Mouse (Mus musculus): ENCODE measurements around the gene Mymx. TPM values are rescaled to one million over a fixed set of nuclear protein-coding genes. Genes with fewer than 3 reads are reported as not detected.

The Mymx gene
- polyA plus RNA-seq, 1 experiment from 2014 or later, result 0.92 TPM

DNA sequence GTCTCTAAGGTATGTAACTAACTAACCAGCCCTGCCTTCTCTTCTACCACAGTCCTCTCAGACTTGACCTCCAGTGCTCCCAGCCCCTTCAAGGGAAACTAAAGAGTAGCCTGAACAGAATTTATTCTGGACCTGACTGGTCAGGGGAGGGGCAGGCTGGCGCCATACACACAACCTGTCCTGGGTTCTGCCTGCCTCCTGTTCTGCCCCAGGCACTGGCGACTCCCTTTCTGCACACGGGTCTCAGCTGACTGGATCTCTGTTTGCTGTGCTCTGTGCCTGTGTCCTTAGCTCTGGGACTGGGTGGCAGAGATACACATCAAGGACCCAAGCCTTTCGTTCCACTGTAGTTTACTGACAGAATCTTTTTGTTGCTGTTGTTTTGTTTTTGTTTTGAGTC is 22.3 kb downstream of the Mymx start:
- H3K27ac ChIP-seq (ENCODE audit: poor library complexity, severe bottlenecking), result no peak overlapping the region
- WGBS, result 83% methylated on average over 4 of the region's 4 CpGs

DNA sequence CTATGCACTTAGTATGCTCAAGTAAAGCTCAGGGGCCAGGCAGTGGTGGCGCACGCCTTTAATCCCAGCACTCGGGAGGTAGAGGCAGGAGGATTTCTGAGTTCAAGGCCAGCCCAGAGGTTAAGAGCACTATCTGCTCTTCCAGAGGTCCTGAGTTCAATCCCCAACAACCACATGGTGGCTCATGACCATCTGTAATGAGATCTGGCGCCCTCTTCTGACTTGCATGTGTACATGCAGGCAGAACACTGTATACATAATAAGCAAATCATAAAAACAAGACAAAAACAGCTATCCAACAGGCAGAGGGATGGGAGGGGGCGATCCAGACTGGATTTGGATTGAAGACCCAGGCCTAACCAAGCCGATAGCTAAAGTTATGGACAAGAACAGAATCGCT is 23.1 kb downstream of the Mymx start:
- Histone ChIP-seq H3K36me3 (no peaks in the 10 kb centered on the region), H3K4me1 (replicated peaks) (peaks cover 42% of the 10 kb centered on the region), H3K9me3 (replicated peaks) (no peaks in the 10 kb centered on the region), H3K4me3 (no peak overlapping the region), H3K27me3 (replicated peaks) (no peaks in the 10 kb centered on the region), H3K27ac (ENCODE audit: poor library complexity, severe bottlenecking) (peak overlapping the region; percentile 81), H3K4me2 (no peak overlapping the region), H3K9ac (0 out of 2 replicates have a peak overlapping the region, but pooled peaks have one; percentile 5)
- ATAC-seq (ENCODE audit: insufficient number of reproducible peaks, low FRiP score), result no peak
- 77% methylated on average over 7 of the region's 7 CpGs for WGBS

More for the DNA sequence above, 22.3 kb downstream of the Mymx start:
- ATAC-seq (ENCODE audit: insufficient number of reproducible peaks, low FRiP score), result no peak
- peaks cover 44% of the 10 kb centered on the region for H3K4me1 ChIP-seq (replicated peaks)
- H3K4me3 ChIP-seq, result no peak overlapping the region
- H3K9me3 ChIP-seq (replicated peaks), result no peaks in the 10 kb centered on the region
- H3K27me3 ChIP-seq (replicated peaks), result no peaks in the 10 kb centered on the region
- H3K4me2 ChIP-seq, result no peak overlapping the region
- H3K9ac ChIP-seq, result no peak overlapping the region
- H3K36me3 ChIP-seq, result no peaks in the 10 kb centered on the region

DNA sequence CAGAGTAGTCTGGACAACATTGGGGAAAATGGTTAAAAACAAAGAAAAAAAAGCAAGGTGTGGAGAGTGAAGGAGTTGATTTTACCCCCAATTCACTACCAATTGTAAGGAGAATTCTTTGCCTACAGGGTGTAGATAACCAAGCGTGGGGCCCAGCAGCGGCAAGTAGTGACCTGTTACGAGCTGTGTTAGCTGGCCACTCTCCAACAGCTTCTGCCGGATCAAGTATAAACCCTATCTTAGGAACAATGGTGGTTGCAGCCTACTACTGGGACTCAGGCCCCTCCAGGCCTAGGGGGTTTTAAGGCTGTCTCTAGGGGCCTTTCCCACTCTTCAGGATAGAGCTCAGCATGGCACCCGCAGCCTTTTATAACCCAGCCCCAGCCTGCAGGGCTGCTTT is 23.7 kb downstream of the Mymx start:
- Histone ChIP-seq H3K27ac (ENCODE audit: poor library complexity, severe bottlenecking) (peak overlapping the region; percentile 81), H3K27me3 (replicated peaks) (no peaks in the 10 kb centered on the region), H3K9ac (0 out of 2 replicates have a peak overlapping the region, but pooled peaks have one; percentile 5), H3K4me1 (replicated peaks) (peaks cover 40% of the 10 kb centered on the region), H3K4me2 (no peak overlapping the region), H3K36me3 (no peaks in the 10 kb centered on the region), H3K9me3 (replicated peaks) (no peaks in the 10 kb centered on the region), H3K4me3 (no peak overlapping the region)
- 26% methylated on average over 5 of the region's 5 CpGs for WGBS
- no peak for ATAC-seq (ENCODE audit: insufficient number of reproducible peaks, low FRiP score)

DNA sequence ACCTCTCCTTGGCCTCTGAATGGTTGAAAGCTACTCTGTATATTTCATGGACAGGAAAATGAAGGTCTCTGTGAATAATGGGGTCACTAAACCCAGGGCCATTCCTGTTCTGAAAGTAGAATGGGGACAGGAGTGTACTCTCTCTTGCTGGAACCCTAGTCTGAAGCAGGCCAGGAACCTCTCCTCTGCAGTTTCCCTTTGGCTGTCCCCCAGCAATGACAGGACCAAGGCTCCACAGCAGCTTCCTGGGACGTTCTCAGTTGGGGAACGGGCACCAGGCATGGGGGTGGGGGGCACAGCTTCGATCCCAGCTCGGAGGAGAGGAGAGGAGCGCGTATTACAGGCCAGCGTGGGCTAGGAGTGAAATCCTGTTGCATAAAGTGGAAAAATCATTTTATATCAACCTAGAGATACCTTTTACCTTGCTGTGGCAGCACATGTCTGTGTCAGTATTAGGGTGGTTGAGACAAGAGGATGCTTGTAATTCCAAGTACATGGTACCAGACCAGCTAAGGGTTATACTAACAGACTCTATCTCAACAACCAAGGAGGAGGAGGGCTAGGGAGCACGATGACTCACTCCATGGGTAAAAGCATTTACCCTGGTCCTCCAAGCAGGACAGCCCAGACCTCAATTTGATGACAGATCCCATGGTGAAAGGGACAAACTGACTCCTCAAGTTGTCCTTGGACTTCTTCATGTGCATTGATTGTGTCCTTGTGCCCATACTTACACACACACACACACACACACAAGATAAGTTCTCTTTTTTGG is 26.6 kb downstream of the Mymx start:
- Histone ChIP-seq H3K4me2 (peak overlapping the region; percentile 75; the same call in 1 of the 2 replicates), H3K4me3 (no peak overlapping the region), H3K4me1 (replicated peaks) (peaks cover 40% of the 10 kb centered on the region), H3K9me3 (replicated peaks) (no peaks in the 10 kb centered on the region), H3K9ac (peak overlapping the region; percentile 100), H3K27me3 (replicated peaks) (no peaks in the 10 kb centered on the region), H3K36me3 (peaks cover 15% of the 10 kb centered on the region), H3K27ac (ENCODE audit: poor library complexity, severe bottlenecking) (peak overlapping the region; percentile 98)
- 80% methylated on average over 8 of the region's 8 CpGs for WGBS
- ATAC-seq (ENCODE audit: insufficient number of reproducible peaks, low FRiP score), result no peak

DNA sequence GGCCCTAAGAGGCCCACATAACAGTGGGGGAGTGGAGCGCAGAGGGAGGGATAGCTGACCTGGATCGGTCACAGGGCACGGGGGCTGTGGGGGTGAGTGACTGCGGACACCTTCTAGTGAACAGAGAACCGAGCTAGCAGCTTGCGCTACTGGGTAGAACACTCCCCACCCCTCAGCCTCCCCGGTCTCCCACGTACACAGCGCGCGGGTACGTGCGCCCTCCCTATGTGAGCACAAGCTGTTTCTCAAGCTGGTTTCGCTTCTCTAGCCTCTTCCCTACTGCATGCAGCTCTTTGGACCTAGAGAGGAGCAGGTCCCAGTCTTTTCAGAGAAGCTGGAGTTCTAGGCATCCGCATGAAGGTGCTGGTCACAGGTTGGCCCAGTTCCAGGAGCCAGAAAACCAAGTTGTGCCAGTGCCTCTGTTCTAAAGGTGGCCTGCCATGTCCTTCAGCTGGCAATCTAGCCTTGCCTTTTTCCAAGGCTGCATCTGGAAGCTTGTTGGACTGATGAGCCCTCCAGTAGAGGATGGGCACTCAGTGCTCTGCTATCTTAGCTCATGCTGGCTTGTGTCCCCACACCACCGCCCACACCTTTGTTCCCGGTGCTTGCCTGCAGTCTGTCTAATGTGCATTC is 27.7 kb downstream of the Mymx start:
- H3K4me3 ChIP-seq, result peak overlapping the region; percentile 97
- WGBS, result 2% methylated on average over 17 of the region's 17 CpGs
- H3K9me3 ChIP-seq (replicated peaks), result no peaks in the 10 kb centered on the region
- peak overlapping the region; percentile 98 for H3K27ac ChIP-seq (ENCODE audit: poor library complexity, severe bottlenecking)
- no peaks in the 10 kb centered on the region for H3K27me3 ChIP-seq (replicated peaks)
- ATAC-seq (ENCODE audit: insufficient number of reproducible peaks, low FRiP score), result peak; percentile 30
- H3K9ac ChIP-seq, result peak overlapping the region; percentile 100
- peak overlapping the region; percentile 75 for H3K4me2 ChIP-seq
- H3K36me3 ChIP-seq, result peaks cover 25% of the 10 kb centered on the region
- peaks cover 49% of the 10 kb centered on the region for H3K4me1 ChIP-seq (replicated peaks)

DNA sequence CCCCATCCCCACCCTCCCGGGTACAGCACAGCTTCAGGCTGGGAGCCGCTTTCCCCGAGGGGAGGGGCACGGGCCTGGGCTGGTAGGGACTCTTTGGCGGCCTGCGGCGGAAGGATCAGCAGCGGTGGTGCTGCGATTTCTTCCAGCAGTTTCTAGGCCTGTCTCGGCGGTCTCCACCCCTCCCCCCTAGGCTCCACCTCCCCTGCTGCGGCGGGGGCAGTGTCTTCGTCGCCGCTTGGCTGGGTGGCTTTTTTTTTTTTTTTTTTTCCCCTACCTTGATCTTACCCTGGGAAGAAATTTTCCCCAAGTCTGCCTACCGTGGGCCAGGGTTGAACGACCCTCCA is 28.1 kb downstream of the Mymx start:
- peak; percentile 79 for ATAC-seq (ENCODE audit: insufficient number of reproducible peaks, low FRiP score)

DNA sequence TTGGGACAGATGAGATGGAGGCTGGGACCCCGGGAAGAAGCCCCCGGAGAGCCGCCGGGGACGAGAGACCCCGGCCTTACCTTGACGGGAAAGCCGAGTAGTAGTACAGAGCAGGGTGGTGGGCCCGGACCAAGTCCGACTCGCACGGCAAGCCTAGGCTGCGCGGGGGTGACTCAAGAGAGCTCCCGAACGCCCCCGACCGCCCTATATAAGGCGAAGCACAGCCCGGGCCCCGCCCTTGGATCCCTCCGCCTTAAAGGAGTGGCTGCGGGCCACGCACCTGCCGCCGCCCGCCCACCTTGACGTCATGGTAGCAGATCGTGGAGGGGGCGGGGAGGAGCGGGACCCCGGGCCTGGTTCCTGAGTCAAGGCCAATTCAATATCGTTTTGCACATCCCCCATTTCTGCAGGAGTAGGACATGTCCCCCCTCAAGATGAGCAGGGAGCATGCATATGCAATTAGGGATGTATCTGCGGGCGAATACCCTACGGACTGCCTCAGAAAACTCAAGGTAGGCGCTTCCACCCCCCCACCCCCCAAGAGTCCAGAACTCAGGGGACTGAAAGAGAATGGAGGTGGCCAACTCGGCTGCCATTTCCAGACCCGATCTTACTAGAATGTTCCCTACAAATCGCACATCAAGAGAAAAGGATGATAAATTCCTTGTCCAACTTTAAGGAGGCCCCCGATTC is 28.7 kb downstream of the Mymx start, which contains the start of gene Hsp90ab1:
Gene Hsp90ab1, minus strand, starts transcription at position 185 of the 693 bp plus-strand sequence.
- Histone ChIP-seq H3K27me3 (replicated peaks) (no peaks in the 10 kb centered on the region), H3K36me3 (peaks cover 36% of the 10 kb centered on the region), H3K9me3 (replicated peaks) (no peaks in the 10 kb centered on the region), H3K27ac (ENCODE audit: poor library complexity, severe bottlenecking) (peak within 1 kb of the TSS; percentile 98), H3K4me1 (replicated peaks) (peaks cover 51% of the 10 kb centered on the region), H3K9ac (peak within 1 kb of the TSS; percentile 100), H3K4me3 (peak within 1 kb of the TSS; percentile 97), H3K4me2 (peak within 1 kb of the TSS; percentile 75)
- WGBS, result under 1% methylated on average over 41 of the region's 41 CpGs
- ATAC-seq (ENCODE audit: insufficient number of reproducible peaks, low FRiP score), result peak; percentile 89

More for the DNA sequence above, 28.1 kb downstream of the Mymx start:
- Histone ChIP-seq H3K9ac (peak overlapping the region; percentile 100), H3K27me3 (replicated peaks) (no peaks in the 10 kb centered on the region), H3K27ac (ENCODE audit: poor library complexity, severe bottlenecking) (peak overlapping the region; percentile 98), H3K36me3 (peaks cover 30% of the 10 kb centered on the region), H3K9me3 (replicated peaks) (no peaks in the 10 kb centered on the region), H3K4me3 (peak overlapping the region; percentile 97), H3K4me2 (peak overlapping the region; percentile 75), H3K4me1 (replicated peaks) (peaks cover 52% of the 10 kb centered on the region)
- 0% methylated on average over 18 of the region's 18 CpGs for WGBS

DNA sequence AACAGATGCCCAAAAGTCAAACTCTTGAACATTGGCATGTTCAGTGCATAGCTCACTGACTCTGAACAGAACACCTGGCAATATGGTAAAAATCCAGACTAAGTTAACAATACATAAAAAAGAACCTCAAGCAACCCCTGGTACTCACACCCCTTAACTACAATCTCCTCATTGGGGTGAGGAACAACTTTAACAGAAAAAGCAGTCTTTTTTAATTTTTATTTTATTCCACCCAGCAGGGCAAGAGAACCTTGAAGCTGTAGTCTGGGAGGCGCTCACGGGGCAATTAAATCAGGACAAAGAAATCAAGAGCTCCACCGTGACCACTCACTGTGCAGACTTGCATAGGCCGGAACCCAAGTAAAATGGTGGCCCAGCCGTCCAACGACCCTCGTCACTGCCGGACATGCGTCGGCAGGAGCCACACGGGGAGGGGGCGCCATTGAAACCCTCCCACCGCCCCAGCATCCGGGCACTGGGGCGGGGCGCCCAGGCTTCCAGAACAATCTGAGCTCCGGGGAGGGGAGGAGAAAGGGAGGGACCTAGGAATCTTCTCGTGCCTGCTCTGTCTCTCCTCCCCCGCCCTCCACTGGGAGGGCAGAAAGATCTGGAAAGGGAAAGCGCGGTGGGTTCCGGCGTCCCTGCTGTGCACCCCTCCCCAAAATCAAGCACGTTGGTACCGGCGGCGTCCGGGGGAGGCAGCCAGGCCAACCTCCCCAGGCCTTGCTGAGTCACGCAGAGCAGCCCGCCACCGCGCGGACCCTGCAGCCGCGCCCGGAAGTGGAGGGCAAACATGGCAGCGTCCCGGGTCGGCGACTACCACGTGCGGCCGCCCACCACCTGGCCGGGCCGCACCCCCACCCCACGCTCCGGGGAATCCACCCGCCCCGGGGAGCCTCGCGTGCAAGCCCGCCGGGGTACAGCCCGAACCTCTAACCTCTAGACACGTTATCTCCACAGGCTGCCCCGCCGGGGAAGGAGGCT is 29.5 kb downstream of the Mymx start:
- peak overlapping the region; percentile 97 for H3K4me3 ChIP-seq
- peak overlapping the region; percentile 98 for H3K27ac ChIP-seq (ENCODE audit: poor library complexity, severe bottlenecking)
- H3K9me3 ChIP-seq (replicated peaks), result no peaks in the 10 kb centered on the region
- WGBS, result under 1% methylated on average over 57 of the region's 57 CpGs
- H3K4me2 ChIP-seq, result peak overlapping the region; percentile 75
- ATAC-seq (ENCODE audit: insufficient number of reproducible peaks, low FRiP score), result peak; percentile 76
- H3K9ac ChIP-seq, result peak overlapping the region; percentile 100
- peaks cover 44% of the 10 kb centered on the region for H3K36me3 ChIP-seq
- H3K27me3 ChIP-seq (replicated peaks), result no peaks in the 10 kb centered on the region
- H3K4me1 ChIP-seq (replicated peaks), result peaks cover 54% of the 10 kb centered on the region

DNA sequence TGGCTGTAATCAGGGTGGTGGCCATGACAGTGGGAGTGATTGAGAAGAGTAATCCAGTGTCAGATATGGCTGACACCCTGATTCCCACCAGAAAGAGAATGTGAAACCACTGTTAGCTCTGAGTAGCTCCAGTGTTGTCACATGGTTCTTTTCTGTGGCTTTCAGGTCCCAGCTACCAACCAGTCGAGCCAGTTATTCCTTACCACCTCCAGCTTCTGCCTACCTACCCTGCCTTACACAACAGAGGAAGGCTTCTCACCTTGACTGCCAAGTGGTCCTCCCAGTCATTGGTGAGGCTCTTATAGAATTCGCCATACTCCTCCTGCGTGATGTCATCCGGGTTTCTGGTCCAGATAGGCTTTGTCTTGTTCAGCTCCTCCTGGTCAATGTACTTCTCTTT is 31.9 kb downstream of the Mymx start:
- WGBS, result 87% methylated on average over 4 of the region's 4 CpGs
- Histone ChIP-seq H3K27ac (ENCODE audit: poor library complexity, severe bottlenecking) (no peak overlapping the region), H3K4me3 (no peak overlapping the region), H3K4me2 (no peak overlapping the region), H3K36me3 (peaks cover 64% of the 10 kb centered on the region), H3K27me3 (replicated peaks) (no peaks in the 10 kb centered on the region), H3K9ac (no peak overlapping the region), H3K4me1 (replicated peaks) (peaks cover 64% of the 10 kb centered on the region), H3K9me3 (replicated peaks) (no peaks in the 10 kb centered on the region)
- no peak for ATAC-seq (ENCODE audit: insufficient number of reproducible peaks, low FRiP score)

DNA sequence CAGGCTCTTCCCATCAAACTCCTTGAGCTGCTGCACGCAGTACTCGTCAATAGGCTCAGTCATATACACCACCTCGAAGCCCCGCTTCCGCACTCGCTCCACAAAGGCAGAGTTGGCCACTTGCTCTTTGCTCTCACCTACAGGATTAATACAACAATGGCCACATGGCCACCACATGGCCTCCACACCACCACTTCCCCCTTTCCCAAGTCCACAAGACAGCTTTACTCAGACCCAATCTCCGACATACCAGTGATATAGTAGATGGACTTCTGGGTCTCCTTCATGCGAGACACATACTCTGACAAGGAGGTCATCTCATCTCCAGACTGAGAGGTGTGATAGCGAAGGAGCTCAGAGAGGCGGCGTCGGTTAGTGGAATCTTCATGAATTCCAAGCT is 32.9 kb downstream of the Mymx start:
- Histone ChIP-seq H3K9me3 (replicated peaks) (no peaks in the 10 kb centered on the region), H3K4me2 (no peak overlapping the region), H3K36me3 (peaks cover 64% of the 10 kb centered on the region), H3K4me3 (no peak overlapping the region), H3K4me1 (replicated peaks) (peaks cover 62% of the 10 kb centered on the region), H3K27me3 (replicated peaks) (no peaks in the 10 kb centered on the region), H3K9ac (peak overlapping the region; percentile 29; the same call in 1 of the 2 replicates), H3K27ac (ENCODE audit: poor library complexity, severe bottlenecking) (peak overlapping the region; percentile 41; the same call in 1 of the 2 replicates)
- WGBS, result 87% methylated on average over 12 of the region's 12 CpGs
- ATAC-seq (ENCODE audit: insufficient number of reproducible peaks, low FRiP score), result no peak
